Mouse (Mus musculus): ENCODE measurements at regions not wholly inside any gene's neighbourhood (a gene's known extent, or its start where the extent isn't known, plus 50 kb on each side); places are given as distances from the start of the nearest gene placed in this dataset.

DNA sequence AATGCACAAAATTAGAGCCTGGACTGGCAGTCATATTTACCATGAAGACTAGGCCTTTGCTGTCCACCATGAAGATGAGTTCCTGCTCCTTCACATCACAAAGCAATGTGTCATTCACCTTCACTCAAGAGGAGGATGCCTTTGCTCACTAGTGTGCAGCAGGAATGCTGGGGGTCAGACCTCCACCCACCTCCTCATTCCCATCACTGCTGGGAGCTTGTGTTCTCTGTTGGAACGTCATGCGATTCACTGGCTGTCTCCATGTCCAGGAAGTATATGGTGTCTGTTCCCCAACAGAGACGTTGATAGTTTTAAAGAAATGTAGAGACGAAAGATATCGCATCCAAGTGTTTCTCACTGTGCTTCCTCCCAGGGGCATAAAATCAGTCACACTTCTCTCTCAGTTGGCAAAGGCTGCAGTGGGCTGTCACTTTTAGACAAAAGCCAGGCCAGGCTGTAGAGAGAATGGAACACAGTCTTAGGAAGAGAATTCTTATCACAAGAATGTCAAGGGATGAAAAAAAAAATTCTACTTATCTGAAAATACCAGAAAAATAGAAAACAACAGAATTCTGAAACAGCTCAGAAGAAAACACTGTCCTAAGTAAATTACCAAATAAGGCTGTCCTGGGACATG lies 52.0 kb upstream of the Frem1 start:
- DNase-seq (ENCODE audit: low read depth, low spot score) (no peak), ATAC-seq (no peak)
- POLR2A ChIA-PET: no interaction called here
- in situ Hi-C loops (cut with MboI; ENCODE audit: low pct_unique_long_range_greater_than_20kb): no loop called here
- TF ChIP-seq CTCF (IDR thresholded peaks at IDR 0.05): no peak
- CTCF ChIA-PET: no interaction called here
- H3K27me3 ChIP-seq: peaks cover 5% of the 10 kb centered on the region

DNA sequence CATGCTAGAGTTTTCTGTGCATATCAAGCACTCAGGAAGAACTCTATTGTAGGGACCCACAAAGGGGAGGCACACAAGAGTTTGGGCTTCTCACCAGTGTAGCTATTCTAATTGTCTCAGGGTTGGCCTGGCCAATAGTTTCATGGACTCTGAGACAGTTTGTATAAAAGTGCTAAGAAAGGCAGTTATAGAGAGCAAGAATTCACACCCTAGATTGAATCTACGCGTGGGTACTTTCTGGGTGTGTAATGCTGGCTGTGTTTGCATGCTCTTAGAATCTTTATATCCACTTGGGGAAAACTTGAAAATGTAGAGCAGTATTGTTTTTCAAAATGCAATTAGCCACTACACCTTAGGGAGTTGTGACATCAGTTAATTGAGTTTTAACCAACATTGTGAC lies 50.8 kb upstream of the Frem1 start:
- in situ Hi-C loops (cut with MboI; ENCODE audit: low pct_unique_long_range_greater_than_20kb): no loop called here
- CTCF ChIA-PET: interaction anchor here (1.1 kb wide), 1 partner anchor 9 kb away, joined by 3 read pairs; no protein-coding TSS in a partner anchor
- no peak for TF ChIP-seq CTCF (IDR thresholded peaks at IDR 0.05)

DNA sequence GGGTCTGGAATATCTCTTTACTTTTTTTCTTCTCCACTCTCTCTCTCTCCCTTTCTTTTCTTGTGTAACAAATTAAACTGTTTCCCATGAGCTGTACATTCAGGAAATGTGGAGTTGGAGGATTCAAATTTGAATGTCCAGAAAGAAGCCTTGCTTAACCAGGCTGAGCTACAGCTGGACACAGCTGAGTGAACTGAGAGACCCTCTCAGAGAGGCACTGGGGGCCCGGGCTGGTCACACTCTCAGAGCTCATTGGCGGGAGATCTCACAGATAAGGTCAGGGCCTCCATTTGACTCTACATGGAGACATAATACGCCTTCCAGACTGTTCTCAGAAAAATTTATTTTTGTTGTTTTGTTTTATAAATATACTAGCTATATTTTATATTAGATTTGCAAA lies 49.9 kb upstream of the Frem1 start:
- DNase-seq (ENCODE audit: low read depth, low spot score): no peak
- in situ Hi-C loops (cut with MboI; ENCODE audit: low pct_unique_long_range_greater_than_20kb): no loop called here
- ChIA-PET CTCF (interaction anchor here (1.1 kb wide), 1 partner anchor 8 kb away, joined by 3 read pairs; no protein-coding TSS in a partner anchor), POLR2A (no interaction called here)
- no peaks in the 10 kb centered on the region for H3K27me3 ChIP-seq
- no peak for TF ChIP-seq CTCF (IDR thresholded peaks at IDR 0.05)
- ATAC-seq: no peak

More for the DNA sequence above, 50.8 kb upstream of the Frem1 start:
- POLR2A ChIA-PET: no interaction called here
- no peaks in the 10 kb centered on the region for H3K27me3 ChIP-seq
- ATAC-seq: no peak
- DNase-seq (ENCODE audit: low read depth, low spot score): no peak
